Mouse (Mus musculus) hindbrain, embryonic 14.5 days (tissue): Measurements from ENCODE around the gene Itgb4. TPM values are rescaled to one million over a fixed set of nuclear protein-coding genes. Genes with fewer than 3 reads are reported as not detected.

Source experiments
- ATAC-seq: fragments of 200-750 bp; cut with Nextera tagmentation; 2 replicates; pipeline ENCODE4 v1.8.0; 2017; ENCODE audit warnings: moderate number of reproducible peaks, mild to moderate bottlenecking, moderate TSS enrichment, moderate library complexity; ENCODE audit not compliant: low FRiP score
- DNase-seq: peaks from one replicate; pipeline ENCODE4 v3.0.0-alpha.2; 2015; ENCODE audit warnings: low spot score
- H3K27ac ChIP-seq: fragments of 300-500 bp; sonication (generic); 2 replicates; pipeline ENCODE4 v1.5.1; 2014; ENCODE audit warnings: mild to moderate bottlenecking, moderate library complexity
- H3K27me3 ChIP-seq: fragments of 300-500 bp; sonication (generic); 2 replicates; pipeline ENCODE4 v1.6.1; 2014; ENCODE audit warnings: mild to moderate bottlenecking, low read length, mixed read lengths; ENCODE audit not compliant: control insufficient read depth, insufficient read depth
- H3K36me3 ChIP-seq: fragments of 300-500 bp; sonication (generic); replicated peaks from 2 replicates; pipeline ENCODE4 v1.6.1; 2014; ENCODE audit not compliant: control insufficient read depth, insufficient read depth
- H3K4me1 ChIP-seq: fragments of 300-500 bp; sonication (generic); replicated peaks from 2 replicates; pipeline ENCODE4 v1.6.1; 2014; ENCODE audit warnings: antibody characterized with exemption, low read length, mixed read lengths; ENCODE audit not compliant: control insufficient read depth, insufficient read depth
- H3K4me2 ChIP-seq: fragments of 300-500 bp; sonication (generic); replicated peaks from 2 replicates; pipeline ENCODE4 v1.6.1; 2014; ENCODE audit warnings: mild to moderate bottlenecking, moderate library complexity
- H3K4me3 ChIP-seq: fragments of 300-500 bp; sonication (generic); replicated peaks from 2 replicates; pipeline ENCODE4 v1.5.1; 2014; ENCODE audit warnings: mild to moderate bottlenecking, low read length
- H3K9ac ChIP-seq: fragments of 300-500 bp; sonication (generic); 2 replicates; pipeline ENCODE4 v1.6.1; 2014
- H3K9me3 ChIP-seq: fragments of 300-500 bp; sonication (generic); 2 replicates; pipeline ENCODE4 v1.6.1; 2016; ENCODE audit warnings: low read length; ENCODE audit not compliant: control insufficient read depth
- WGBS: fragments of 180-500 bp; shearing (Covaris S2); extraction: QIAGEN DNeasy Blood & Tissue Kit; methylation state at CpG from one replicate; pipeline ENCODE4 v1.1.7; 2014; 5-methylcytosine and 5-hydroxymethylcytosine counted together
- polyA plus RNA-seq: library from polyadenylated mRNA; unstranded; fragments of >200 nt; fragmentation: Nextera tagmentation; extraction: Ambion mirVana; gene quantifications from 2 replicates; pipeline ENCODE4 v1.2.1, GENCODE M21; 2014

The Itgb4 gene
- polyA plus RNA-seq, 1 experiment from 2014 or later: 1.6 TPM

DNA sequence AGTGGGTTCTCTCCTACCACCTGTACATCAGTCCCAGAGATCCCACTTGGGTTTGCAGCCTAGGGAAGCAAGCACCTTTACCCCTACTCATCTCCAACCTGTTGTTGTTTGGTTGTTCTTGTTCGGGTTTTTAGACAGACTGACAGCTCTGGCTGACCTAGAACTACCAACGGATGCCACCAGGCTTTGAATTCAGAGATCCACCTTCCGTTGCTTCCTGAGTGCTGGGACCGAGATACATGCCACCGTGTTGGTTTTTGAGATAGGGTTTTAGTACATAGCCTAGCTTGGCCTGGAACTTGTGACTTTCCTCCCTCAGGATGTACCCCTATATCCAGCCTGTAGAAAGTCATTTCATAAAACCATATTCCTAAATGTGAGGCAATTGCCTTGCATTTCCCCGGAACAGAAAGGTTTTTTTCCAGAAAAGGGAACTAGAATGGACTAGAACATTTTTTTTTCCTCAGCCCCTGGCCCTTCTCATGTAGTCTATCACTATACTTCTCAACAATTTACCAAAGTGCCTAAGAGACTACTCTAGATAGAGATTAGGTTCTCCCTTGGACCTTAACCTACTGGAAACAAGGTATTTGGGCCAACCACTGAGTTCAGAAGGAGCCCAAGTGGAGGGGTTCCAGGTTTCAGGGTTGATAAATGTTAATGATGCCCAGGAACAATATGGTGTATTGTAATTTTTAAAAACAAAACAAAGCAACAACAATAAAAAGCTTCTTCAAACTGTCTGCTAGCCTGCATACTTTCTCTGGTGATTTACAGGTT, 54.8 kb downstream of the Itgb4 start:
- Histone ChIP-seq H3K4me3 (peak overlapping the region; percentile 59), H3K4me1 (peaks cover 25% of the 10 kb centered on the region), H3K4me2 (peak overlapping the region; percentile 60), H3K36me3 (no peaks in the 10 kb centered on the region), H3K27me3 (no peaks in the 10 kb centered on the region), H3K27ac (peak overlapping the region; percentile 33; the same call in 1 of the 2 replicates), H3K9me3 (no peaks in the 10 kb centered on the region), H3K9ac (peak overlapping the region; percentile 56)
- DNase-seq (no peak), ATAC-seq (no peak)
- 82% methylated on average over 6 of the region's 6 CpGs for WGBS

DNA sequence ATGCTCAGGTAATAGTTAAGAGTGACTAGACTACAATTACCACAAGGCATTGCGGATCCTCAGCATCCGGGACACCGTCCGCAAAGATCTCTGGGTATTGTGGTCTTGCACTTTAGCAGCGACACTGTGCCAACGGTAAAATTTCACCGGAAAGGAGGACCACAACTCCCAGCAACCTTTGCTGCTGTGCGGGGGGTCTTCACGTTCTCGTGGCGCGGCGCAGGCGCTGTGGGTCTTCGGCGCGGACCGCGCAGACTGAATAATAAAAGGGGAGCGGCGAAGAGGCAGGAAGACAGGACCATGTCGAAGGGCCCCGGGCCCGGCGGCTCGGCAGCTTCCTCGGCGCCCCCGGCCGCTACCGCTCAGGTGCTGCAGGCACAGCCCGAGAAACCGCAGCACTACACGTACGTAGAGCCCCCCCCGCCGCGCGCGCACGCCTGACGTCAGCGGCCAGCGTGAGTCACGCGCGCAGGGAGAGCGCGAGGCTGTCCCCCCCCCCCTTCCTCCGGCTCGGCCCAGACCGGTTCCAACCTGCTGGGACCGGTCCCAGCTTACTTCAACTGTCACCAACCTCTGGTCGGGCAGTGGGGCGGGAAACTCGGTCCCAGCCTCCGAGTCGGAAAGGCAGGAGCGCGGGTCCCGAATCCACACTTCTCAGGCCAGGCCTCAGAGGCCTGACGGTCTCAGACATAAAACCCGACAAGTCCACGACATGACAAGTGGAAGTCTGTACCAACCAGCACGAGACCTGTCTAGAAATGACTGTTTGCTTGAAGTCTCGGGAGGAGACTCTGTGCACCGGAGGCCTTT, 55.8 kb downstream of the Itgb4 start, which contains the start of gene Unk:
TSS of gene Unk (plus strand) at position 235 of the 810 bp plus-strand sequence.
- under 1% methylated on average over 64 of the region's 67 CpGs for WGBS

GRCm38 (mm10) chr11:116030898-116031845, 56.7 kb downstream of the Itgb4 start:
- H3K4me2 ChIP-seq: peak overlapping the region; percentile 86
- WGBS: 25% methylated on average over 14 of the region's 14 CpGs
- no peaks in the 10 kb centered on the region; the same call in 1 of the 2 replicates for H3K36me3 ChIP-seq
- DNase-seq (no peak), ATAC-seq (peak; percentile 28)
- no peaks in the 10 kb centered on the region for H3K9me3 ChIP-seq
- H3K4me3 ChIP-seq: peak overlapping the region; percentile 59
- H3K4me1 ChIP-seq: peaks cover 25% of the 10 kb centered on the region
- H3K27ac ChIP-seq: peak overlapping the region; percentile 99
- no peaks in the 10 kb centered on the region for H3K27me3 ChIP-seq
- H3K9ac ChIP-seq: peak overlapping the region; percentile 84

More for the DNA sequence above, 55.8 kb downstream of the Itgb4 start, which contains the start of gene Unk:
- Histone ChIP-seq H3K36me3 (no peaks in the 10 kb centered on the region; the same call in 1 of the 2 replicates), H3K4me1 (peaks cover 25% of the 10 kb centered on the region), H3K4me3 (peak within 1 kb of the TSS; percentile 59), H3K9me3 (no peaks in the 10 kb centered on the region), H3K4me2 (peak within 1 kb of the TSS; percentile 86), H3K27ac (peak within 1 kb of the TSS; percentile 99), H3K9ac (peak within 1 kb of the TSS; percentile 84), H3K27me3 (no peaks in the 10 kb centered on the region)
- DNase-seq (peak; percentile 99), ATAC-seq (peak; percentile 95)

DNA sequence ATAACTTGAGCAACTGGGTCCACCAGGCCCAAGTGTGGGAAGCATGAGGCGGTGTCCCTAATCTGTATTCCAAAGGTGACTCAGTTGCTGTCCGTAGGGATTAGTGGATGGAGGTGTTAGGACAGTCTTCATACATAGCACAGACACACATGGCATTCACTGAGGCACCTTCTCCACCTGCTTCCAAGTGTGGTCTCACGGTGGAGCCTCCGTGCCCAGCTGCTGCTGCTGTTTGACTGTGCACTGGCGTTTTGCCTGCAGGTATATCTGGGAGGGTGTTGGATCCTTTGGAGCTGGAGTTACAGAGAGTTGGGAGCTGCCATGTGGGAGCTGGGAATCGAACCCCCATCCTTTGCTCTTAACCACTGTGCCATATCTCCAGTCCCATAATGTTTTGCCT, 60.1 kb downstream of the Itgb4 start:
- Histone ChIP-seq H3K4me1 (peaks cover 21% of the 10 kb centered on the region), H3K36me3 (peaks cover 15% of the 10 kb centered on the region), H3K27me3 (no peaks in the 10 kb centered on the region), H3K27ac (no peak overlapping the region), H3K9ac (no peak overlapping the region), H3K9me3 (no peaks in the 10 kb centered on the region), H3K4me3 (no peak overlapping the region), H3K4me2 (no peak overlapping the region)
- DNase-seq: no peak
- no peak for ATAC-seq
- 93% methylated on average over 6 of the region's 6 CpGs for WGBS

DNA sequence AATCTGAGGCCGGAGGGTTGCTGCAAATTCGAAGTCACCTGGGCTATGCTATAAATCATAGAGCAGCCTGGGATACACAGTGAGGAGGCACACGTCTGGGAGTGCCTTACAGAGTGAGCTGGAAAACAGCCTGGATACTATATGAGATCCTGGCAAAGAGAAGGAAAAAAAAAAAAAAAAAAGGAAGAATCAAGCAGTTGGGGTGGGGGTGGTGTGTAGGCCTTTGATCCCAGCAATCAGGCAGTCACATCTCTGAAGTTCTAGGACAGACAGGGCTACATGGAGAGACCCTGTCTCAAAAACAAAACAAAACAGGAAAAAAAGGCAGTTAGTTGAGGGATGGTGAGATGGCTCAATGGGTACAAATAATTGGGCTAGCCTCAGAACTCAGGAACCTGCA, 62.2 kb downstream of the Itgb4 start:
- ATAC-seq (no peak), DNase-seq (no peak)
- Histone ChIP-seq H3K4me1 (peaks cover 12% of the 10 kb centered on the region), H3K4me2 (no peak overlapping the region), H3K9me3 (no peaks in the 10 kb centered on the region), H3K27ac (no peak overlapping the region), H3K4me3 (no peak overlapping the region), H3K9ac (no peak overlapping the region), H3K36me3 (peaks cover 29% of the 10 kb centered on the region), H3K27me3 (no peaks in the 10 kb centered on the region)
- WGBS: 95% methylated on average over 3 of the region's 3 CpGs

DNA sequence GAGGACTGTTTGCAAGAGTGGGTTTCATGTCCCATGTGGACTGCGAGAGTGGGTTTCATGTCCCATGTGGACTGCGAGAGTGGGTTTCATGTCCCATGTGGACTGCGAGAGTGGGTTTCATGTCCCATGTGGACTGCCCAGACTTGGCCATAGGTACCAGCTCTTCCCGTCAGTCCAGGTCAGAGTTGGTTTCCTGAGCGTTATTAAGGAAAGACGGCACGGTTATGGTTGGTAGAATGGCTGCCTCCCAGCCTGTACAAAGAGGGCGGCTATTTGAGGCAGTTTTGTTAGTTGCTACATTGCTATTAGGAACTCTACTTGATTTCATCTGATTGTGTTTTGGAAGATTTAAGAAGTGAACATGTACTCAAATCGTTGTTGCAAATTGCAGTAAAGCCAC, 63.3 kb downstream of the Itgb4 start:
- ATAC-seq (no peak), DNase-seq (no peak)
- WGBS: 98% methylated on average over 9 of the region's 9 CpGs
- Histone ChIP-seq H3K9me3 (no peaks in the 10 kb centered on the region), H3K4me2 (no peak overlapping the region), H3K4me3 (no peak overlapping the region), H3K36me3 (peaks cover 39% of the 10 kb centered on the region), H3K27me3 (no peaks in the 10 kb centered on the region), H3K4me1 (peaks cover 2% of the 10 kb centered on the region; the same call in 1 of the 2 replicates), H3K9ac (no peak overlapping the region), H3K27ac (no peak overlapping the region)

DNA sequence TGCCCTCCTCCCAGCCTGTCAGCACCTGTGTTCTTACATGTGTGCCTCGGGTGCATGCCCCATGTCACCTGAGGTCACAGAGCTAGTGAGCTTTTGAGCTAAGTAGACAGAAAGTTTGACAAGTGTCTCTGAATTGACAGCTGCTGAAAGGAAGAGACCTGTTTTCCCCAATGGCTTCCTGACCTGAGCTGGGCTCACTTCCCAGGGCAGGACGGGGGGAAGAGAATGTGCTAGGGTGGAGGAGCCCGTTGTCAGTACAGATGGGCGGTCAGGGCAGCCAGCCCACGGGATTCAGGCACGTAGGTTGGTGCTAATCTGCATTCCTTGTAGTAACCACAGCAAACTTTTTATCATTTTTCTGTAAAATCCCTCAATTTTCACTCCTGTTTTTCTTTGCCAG, 66.1 kb downstream of the Itgb4 start:
- no peak for ATAC-seq
- 91% methylated on average over 6 of the region's 6 CpGs for WGBS

DNA sequence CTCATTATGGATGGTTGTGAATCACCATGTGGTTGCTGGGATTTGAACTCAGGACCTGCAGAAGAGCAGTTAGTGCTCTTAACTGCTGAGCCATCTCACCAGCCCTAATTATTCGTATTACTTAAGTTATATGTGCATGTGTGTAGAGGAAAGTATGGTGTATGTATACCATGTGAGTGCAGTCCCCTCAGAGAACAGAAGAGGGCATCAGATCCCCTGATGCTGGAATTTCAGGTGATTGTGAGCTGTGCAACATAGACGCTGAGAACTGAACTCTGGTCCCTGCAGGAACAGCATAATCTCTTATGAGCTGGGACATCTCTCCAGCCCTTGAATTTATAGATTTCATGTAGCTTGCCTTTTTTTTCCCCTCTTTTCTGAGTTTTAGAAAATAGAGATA, 67.3 kb downstream of the Itgb4 start:
- Histone ChIP-seq H3K27ac (no peak overlapping the region), H3K36me3 (peaks cover 50% of the 10 kb centered on the region), H3K9ac (no peak overlapping the region), H3K4me3 (no peak overlapping the region), H3K27me3 (no peaks in the 10 kb centered on the region), H3K4me1 (no peaks in the 10 kb centered on the region), H3K4me2 (no peak overlapping the region), H3K9me3 (no peaks in the 10 kb centered on the region)
- DNase-seq (no peak), ATAC-seq (no peak)
- 97% methylated on average over 2 of the region's 2 CpGs for WGBS

More for the DNA sequence above, 66.1 kb downstream of the Itgb4 start:
- H3K9ac ChIP-seq: no peak overlapping the region
- H3K27ac ChIP-seq: no peak overlapping the region
- no peaks in the 10 kb centered on the region for H3K27me3 ChIP-seq
- H3K4me1 ChIP-seq: no peaks in the 10 kb centered on the region
- H3K4me2 ChIP-seq: no peak overlapping the region
- peaks cover 47% of the 10 kb centered on the region for H3K36me3 ChIP-seq
- no peak overlapping the region for H3K4me3 ChIP-seq
- DNase-seq: no peak
- H3K9me3 ChIP-seq: no peaks in the 10 kb centered on the region
